Mouse (Mus musculus) midbrain, embryonic 11.5 days (tissue): ENCODE data around the gene Fam161b. TPM values are rescaled to one million over a fixed set of nuclear protein-coding genes. Genes with fewer than 3 reads are reported as not detected.

Source experiments
- ATAC-seq: fragments of 200-750 bp; cut with Nextera tagmentation; 2 replicates; pipeline ENCODE4 v1.8.0; 2017; ENCODE audit warnings: moderate TSS enrichment, moderate library complexity; ENCODE audit not compliant: low FRiP score
- DNase-seq: peaks from one replicate; pipeline ENCODE4 v3.0.0; 2015; ENCODE audit warnings: low spot score; ENCODE audit errors: missing footprints
- H3K27ac ChIP-seq: fragments of 300-500 bp; sonication (generic); 2 replicates; pipeline ENCODE4 v1.5.1; 2014; ENCODE audit warnings: low read depth, low read length
- H3K27me3 ChIP-seq: fragments of 300-500 bp; sonication (generic); 2 replicates; pipeline ENCODE4 v1.6.1; 2014; ENCODE audit warnings: mild to moderate bottlenecking, low read length, moderate library complexity, mixed read lengths; ENCODE audit not compliant: control insufficient read depth, insufficient read depth
- H3K36me3 ChIP-seq: fragments of 300-500 bp; sonication (generic); 2 replicates; pipeline ENCODE4 v1.6.1; 2014; ENCODE audit warnings: mild to moderate bottlenecking, low read length, moderate library complexity, mixed read lengths; ENCODE audit not compliant: control insufficient read depth, insufficient read depth
- H3K4me1 ChIP-seq: fragments of 300-500 bp; sonication (generic); 2 replicates; pipeline ENCODE4 v1.6.1; 2014; ENCODE audit warnings: low read length; ENCODE audit not compliant: control insufficient read depth, insufficient read depth
- H3K4me2 ChIP-seq: fragments of 300-500 bp; sonication (generic); 2 replicates; pipeline ENCODE4 v1.6.1; 2014; ENCODE audit warnings: mild to moderate bottlenecking, moderate library complexity
- H3K4me3 ChIP-seq: fragments of 300-500 bp; sonication (generic); 2 replicates; pipeline ENCODE4 v1.5.1; 2014; ENCODE audit warnings: low read depth, low read length
- H3K9ac ChIP-seq: fragments of 300-500 bp; sonication (generic); 2 replicates; pipeline ENCODE4 v1.6.1; 2014; ENCODE audit warnings: low read length
- H3K9me3 ChIP-seq: fragments of 300-500 bp; sonication (generic); 2 replicates; pipeline ENCODE4 v1.6.1; 2016; ENCODE audit warnings: low read length; ENCODE audit not compliant: control insufficient read depth
- WGBS: fragments of 180-500 bp; shearing (Covaris S2); extraction: QIAGEN DNeasy Blood & Tissue Kit; methylation state at CpG from one replicate; pipeline ENCODE4 v1.1.7; 2014; 5-methylcytosine and 5-hydroxymethylcytosine counted together
- polyA plus RNA-seq: library from polyadenylated mRNA; unstranded; fragments of >200 nt; fragmentation: Nextera tagmentation; extraction: Ambion mirVana; gene quantifications from 2 replicates; pipeline ENCODE4 v1.2.1, GENCODE M21; 2014

Fam161b gene
- polyA plus RNA-seq, 1 experiment from 2014 or later = 7.3 TPM

DNA sequence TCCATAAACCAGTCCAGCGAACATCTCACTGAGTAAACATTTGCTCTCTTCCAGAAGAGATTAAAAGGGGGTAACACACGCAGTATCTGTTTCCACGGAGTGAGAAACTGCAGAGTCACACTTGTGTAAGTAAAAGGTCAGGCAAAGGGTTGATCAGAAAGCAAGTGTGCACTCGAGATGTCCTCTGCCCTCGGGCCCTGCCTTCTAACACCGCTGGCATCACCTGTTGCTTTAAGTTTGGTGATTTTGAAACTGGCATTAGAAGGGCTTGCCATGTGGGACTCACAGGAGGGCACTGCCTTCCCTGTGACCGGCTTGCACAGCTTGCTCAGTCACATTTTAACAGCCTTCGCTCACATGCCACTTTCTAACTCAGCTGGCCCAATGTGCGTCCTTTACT lies 38.0 kb upstream of the Fam161b start:
- ATAC-seq (no peak), DNase-seq (no peak)
- no peaks in the 10 kb centered on the region for H3K36me3 ChIP-seq
- H3K27me3 ChIP-seq = no peaks in the 10 kb centered on the region
- no peak overlapping the region for H3K27ac ChIP-seq
- WGBS = 78% methylated on average over 9 of the region's 9 CpGs
- no peaks in the 10 kb centered on the region for H3K4me1 ChIP-seq
- no peak overlapping the region for H3K9ac ChIP-seq
- no peaks in the 10 kb centered on the region for H3K9me3 ChIP-seq
- no peak overlapping the region for H3K4me2 ChIP-seq
- no peak overlapping the region for H3K4me3 ChIP-seq

DNA sequence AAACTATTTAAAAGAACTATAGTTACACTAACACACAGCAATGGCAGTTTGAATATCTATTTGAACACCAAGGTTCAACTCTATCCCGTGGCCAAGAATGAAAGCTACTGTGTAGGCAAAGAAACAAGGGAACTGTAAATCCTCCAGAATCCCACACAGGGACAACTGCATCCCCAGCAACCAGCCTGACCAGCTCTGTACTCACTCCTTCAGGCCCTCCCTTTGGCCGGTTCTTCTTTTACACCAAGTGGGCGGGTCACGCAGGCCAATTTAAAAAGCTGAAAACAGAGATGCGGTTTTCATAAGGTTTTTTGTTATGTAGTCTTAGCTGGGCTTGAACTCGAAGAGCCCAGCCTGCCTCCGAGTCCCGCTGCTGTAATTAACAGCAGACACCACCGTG lies 37.5 kb upstream of the Fam161b start:
- DNase-seq (no peak), ATAC-seq (no peak)
- Histone ChIP-seq H3K36me3 (no peaks in the 10 kb centered on the region), H3K9me3 (no peaks in the 10 kb centered on the region), H3K4me2 (no peak overlapping the region), H3K4me1 (no peaks in the 10 kb centered on the region), H3K4me3 (no peak overlapping the region), H3K27me3 (no peaks in the 10 kb centered on the region), H3K9ac (no peak overlapping the region), H3K27ac (no peak overlapping the region)
- 87% methylated on average over 9 of the region's 9 CpGs for WGBS

DNA sequence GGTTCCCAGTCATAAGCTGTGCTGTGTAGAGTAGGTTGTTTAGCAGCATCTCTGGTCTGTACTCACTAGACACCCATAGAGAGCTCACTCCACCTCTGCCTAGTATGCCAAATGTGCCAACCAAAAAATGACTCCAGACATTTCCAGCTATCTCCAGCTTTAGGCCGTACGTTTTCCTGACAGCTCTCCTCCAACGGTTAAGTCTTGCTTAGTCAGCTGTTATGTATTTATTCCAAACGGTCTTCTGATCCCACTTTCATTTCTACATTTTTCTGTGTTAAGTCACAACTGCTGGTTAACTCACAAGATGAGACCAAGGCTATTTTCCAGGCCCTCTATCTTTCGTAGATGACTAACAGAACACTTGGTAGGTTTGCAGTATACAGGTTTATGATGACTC lies 37.0 kb upstream of the Fam161b start:
- H3K36me3 ChIP-seq = no peaks in the 10 kb centered on the region
- H3K4me2 ChIP-seq = no peak overlapping the region
- H3K9ac ChIP-seq = no peak overlapping the region
- H3K4me3 ChIP-seq = no peak overlapping the region
- no peaks in the 10 kb centered on the region for H3K9me3 ChIP-seq
- 88% methylated on average over 5 of the region's 5 CpGs for WGBS
- no peak overlapping the region for H3K27ac ChIP-seq
- DNase-seq = no peak
- H3K27me3 ChIP-seq = no peaks in the 10 kb centered on the region
- no peaks in the 10 kb centered on the region for H3K4me1 ChIP-seq
- no peak for ATAC-seq

DNA sequence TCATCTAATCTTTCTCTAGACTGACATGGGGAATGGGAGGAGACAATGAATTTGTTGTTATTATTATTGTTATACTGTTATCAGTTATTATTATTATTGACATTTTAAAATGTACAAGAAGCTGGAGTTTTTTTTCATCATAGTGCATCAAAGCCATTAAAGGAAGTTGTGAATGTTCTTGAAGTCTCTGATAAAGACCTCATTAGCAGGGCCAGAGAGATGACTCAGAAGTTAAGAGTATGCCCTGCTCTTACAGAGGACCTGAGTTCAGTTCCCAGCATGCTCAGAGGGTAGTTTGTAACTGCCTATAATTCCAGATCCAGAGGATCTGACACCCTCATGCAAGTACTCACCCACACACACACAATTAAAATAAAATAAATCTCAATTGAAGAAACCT lies 36.1 kb upstream of the Fam161b start:
- Histone ChIP-seq H3K36me3 (no peaks in the 10 kb centered on the region), H3K9me3 (no peaks in the 10 kb centered on the region), H3K4me3 (no peak overlapping the region), H3K4me1 (no peaks in the 10 kb centered on the region), H3K27ac (no peak overlapping the region), H3K27me3 (no peaks in the 10 kb centered on the region), H3K4me2 (no peak overlapping the region), H3K9ac (no peak overlapping the region)
- DNase-seq (no peak), ATAC-seq (no peak)

DNA sequence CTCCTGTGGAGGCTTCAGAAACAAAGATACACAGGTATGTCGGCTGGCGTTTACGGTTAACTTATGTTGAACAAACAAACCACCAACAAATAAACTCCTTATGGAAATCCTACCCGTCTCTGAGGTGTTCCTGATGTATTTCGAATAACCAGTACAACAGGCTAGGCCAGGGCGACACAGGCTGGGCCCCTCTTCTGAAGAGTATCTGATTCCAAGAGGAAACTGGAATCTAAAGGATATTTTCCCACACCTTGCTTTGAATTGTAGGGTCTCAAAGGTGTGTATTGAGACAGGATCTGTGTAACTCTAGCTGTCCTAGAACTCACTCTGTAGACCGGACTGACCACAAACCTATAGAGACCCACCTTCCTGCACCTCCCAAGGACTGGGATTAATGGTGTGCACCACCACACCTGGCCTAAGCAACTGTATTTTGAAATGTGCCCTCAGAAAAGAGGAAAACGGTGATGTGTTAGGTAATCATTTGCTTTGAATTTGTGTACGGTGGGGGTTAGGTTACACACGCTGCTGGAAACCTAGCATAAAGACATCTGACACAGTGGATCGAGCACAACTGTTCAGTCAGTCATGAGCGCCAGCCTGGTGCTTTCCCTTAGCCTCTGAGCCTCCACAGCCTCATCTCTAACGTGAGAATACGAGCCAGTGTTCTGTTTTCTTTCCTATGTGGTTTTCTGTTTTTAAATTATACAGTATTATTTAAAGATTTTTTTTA lies 35.5 kb upstream of the Fam161b start:
- no peak for ATAC-seq
- no peaks in the 10 kb centered on the region for H3K4me1 ChIP-seq

DNA sequence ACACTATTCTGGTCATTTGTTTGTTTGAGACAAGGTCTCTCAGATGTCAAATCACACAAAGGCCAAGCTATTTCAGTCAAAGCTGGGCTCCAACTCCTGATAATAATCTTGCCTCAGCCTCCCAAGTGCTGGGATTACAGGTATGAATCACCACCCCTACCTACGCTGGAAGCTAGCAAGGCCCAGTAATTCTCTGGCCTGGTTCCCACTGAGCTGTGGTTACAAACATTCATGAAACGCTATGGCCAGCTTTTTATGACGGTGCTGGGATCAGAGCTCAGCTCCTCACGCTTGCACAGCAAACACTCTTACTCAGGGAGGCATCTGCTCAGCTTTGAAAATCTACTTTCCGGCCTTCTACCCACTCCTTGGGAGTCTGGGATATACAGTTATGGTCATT lies 32.2 kb upstream of the Fam161b start:
- no peak overlapping the region for H3K9ac ChIP-seq
- H3K27me3 ChIP-seq = no peaks in the 10 kb centered on the region
- no peaks in the 10 kb centered on the region for H3K36me3 ChIP-seq
- no peak overlapping the region for H3K4me2 ChIP-seq
- 92% methylated on average over 5 of the region's 5 CpGs for WGBS
- no peaks in the 10 kb centered on the region for H3K9me3 ChIP-seq
- no peak for DNase-seq
- ATAC-seq = no peak
- no peak overlapping the region for H3K4me3 ChIP-seq
- H3K4me1 ChIP-seq = no peaks in the 10 kb centered on the region
- no peak overlapping the region for H3K27ac ChIP-seq

More for the DNA sequence above, 35.5 kb upstream of the Fam161b start:
- no peak overlapping the region for H3K4me2 ChIP-seq
- WGBS = 91% methylated on average over 14 of the region's 14 CpGs
- no peak overlapping the region for H3K9ac ChIP-seq
- no peaks in the 10 kb centered on the region for H3K9me3 ChIP-seq
- DNase-seq = no peak
- no peak overlapping the region for H3K4me3 ChIP-seq
- H3K27ac ChIP-seq = no peak overlapping the region
- no peaks in the 10 kb centered on the region for H3K27me3 ChIP-seq
- H3K36me3 ChIP-seq = no peaks in the 10 kb centered on the region

DNA sequence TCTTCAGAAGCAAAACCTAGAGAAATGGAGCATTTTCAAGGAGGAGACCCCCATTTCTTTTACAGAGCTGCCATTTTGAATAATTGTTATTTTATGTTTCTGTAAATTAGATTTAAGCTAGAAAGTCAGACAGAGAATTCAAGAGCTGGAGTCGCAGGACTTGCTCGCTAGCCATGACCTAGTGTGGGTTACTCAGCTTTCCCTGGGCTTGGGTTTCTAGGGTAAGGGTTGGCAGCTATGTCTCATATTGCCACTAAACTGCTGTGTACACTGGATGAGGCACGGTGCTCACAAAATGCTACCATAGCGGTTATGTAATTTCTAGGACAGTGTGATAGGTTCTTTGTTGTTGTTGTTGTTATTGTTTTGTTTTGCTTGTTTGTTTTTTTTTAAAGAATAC lies 31.0 kb upstream of the Fam161b start:
- no peaks in the 10 kb centered on the region for H3K27me3 ChIP-seq
- no peak overlapping the region for H3K4me3 ChIP-seq
- no peaks in the 10 kb centered on the region for H3K9me3 ChIP-seq
- H3K27ac ChIP-seq = no peak overlapping the region
- no peaks in the 10 kb centered on the region for H3K4me1 ChIP-seq
- DNase-seq = no peak
- no peaks in the 10 kb centered on the region for H3K36me3 ChIP-seq
- 92% methylated on average over 4 of the region's 4 CpGs for WGBS
- H3K9ac ChIP-seq = no peak overlapping the region
- no peak overlapping the region for H3K4me2 ChIP-seq
- no peak for ATAC-seq

DNA sequence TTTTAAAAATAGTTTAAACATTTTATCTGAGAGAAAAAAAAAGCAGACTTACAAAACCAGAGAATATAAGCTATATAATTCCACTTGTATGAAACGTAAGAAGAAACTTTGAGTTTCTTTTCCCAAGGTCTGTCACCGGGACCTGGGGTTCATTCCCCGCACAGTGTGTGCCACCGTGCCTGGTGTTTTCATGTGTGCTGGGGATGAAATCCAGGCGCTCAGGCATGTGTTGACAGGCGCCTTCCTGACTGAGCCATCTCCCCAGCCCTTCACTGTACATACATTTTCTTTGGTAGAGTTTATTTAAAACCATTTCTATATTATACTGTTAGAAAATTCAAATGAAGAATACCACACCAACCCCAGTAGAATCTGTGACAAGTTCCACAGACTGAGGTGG lies 28.7 kb upstream of the Fam161b start:
- no peak overlapping the region for H3K27ac ChIP-seq
- H3K9ac ChIP-seq = no peak overlapping the region
- no peaks in the 10 kb centered on the region for H3K27me3 ChIP-seq
- H3K4me3 ChIP-seq = no peak overlapping the region
- H3K36me3 ChIP-seq = no peaks in the 10 kb centered on the region
- no peak for DNase-seq
- H3K4me2 ChIP-seq = no peak overlapping the region
- H3K4me1 ChIP-seq = no peaks in the 10 kb centered on the region
- ATAC-seq = no peak
- WGBS = 86% methylated on average over 6 of the region's 6 CpGs
- H3K9me3 ChIP-seq = no peaks in the 10 kb centered on the region

DNA sequence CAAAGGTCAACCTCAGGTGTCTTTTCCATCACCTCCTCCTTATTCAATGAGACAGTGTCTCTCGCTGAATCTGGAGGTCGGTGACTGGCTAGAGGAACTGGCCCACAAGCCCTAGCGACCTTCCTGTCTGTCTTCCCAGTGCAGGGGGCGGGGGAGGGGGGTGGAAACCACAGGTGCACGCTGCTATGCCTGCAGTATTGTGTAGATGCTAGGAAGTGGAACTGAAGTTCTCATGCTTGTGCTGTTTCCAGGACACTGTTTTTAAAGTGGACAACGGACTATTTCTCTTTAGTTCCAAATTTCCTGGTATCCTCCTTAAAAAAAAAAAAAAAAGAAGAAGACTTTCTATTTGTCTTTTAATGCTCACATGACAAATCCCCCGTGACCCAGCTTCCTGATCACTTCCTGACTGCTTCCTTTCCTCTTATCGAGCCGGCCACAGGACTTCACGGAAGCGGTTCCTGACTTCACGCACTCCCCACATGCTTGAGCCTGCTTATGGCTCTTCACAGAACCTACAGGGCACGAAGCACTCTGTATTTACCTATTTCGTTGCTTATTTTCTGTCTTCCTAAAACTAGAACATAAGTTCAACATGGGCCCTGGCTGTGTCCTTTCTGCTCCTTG lies 27.3 kb upstream of the Fam161b start:
- Histone ChIP-seq H3K9me3 (no peaks in the 10 kb centered on the region), H3K36me3 (no peaks in the 10 kb centered on the region), H3K9ac (no peak overlapping the region), H3K4me3 (no peak overlapping the region), H3K4me1 (no peaks in the 10 kb centered on the region), H3K27ac (no peak overlapping the region), H3K27me3 (no peaks in the 10 kb centered on the region), H3K4me2 (no peak overlapping the region)
- no peak for DNase-seq
- 79% methylated on average over 14 of the region's 14 CpGs for WGBS
- ATAC-seq = no peak
